Mouse (Mus musculus) erythroblast, embryonic 14.5 days (primary cell): ENCODE results near the gene Il4i1. TPM values are rescaled to one million over a fixed set of nuclear protein-coding genes. Genes with fewer than 3 reads are reported as not detected.
A peak's percentile ranks its signal among the peaks of the same experiment; 100 is the strongest.

Experiments used
- H3K27me3 ChIP-seq: 2 replicates; pipeline ENCODE4 v1.6.1; 2012; ENCODE audit warnings: inconsistent platforms; ENCODE audit not compliant: control insufficient read depth
- H3K36me3 ChIP-seq: 2 replicates; pipeline ENCODE4 v1.6.1; 2012; ENCODE audit warnings: mild to moderate bottlenecking, inconsistent platforms; ENCODE audit not compliant: control insufficient read depth
- H3K4me1 ChIP-seq: 2 replicates; pipeline ENCODE4 v1.6.1; 2012; ENCODE audit warnings: inconsistent platforms; ENCODE audit not compliant: control insufficient read depth
- H3K4me3 ChIP-seq: replicated peaks from 2 replicates; pipeline ENCODE3; 2012; ENCODE audit warnings: moderate library complexity, mild to moderate bottlenecking, inconsistent platforms
- H3K9me3 ChIP-seq: 2 replicates; pipeline ENCODE4 v1.6.1; 2012; ENCODE audit warnings: low read length, inconsistent platforms, mixed read lengths; ENCODE audit not compliant: control insufficient read depth
- GATA1 ChIP-seq: IDR thresholded peaks from 2 replicates; pipeline ENCODE4 v1.6.1; 2012; ENCODE audit warnings: low read length, inconsistent platforms, mixed read lengths
- TAL1 ChIP-seq: IDR thresholded peaks from 3 replicates; pipeline ENCODE4 v1.6.1; 2012; ENCODE audit warnings: low read length, inconsistent platforms, mixed read lengths
- polyA plus RNA-seq: library from polyadenylated mRNA; stranded (reverse); fragments of >175 nt; gene quantifications from 2 replicates; pipeline ENCODE4 v1.2.3, GENCODE M21; 2012

The Il4i1 gene
- polyA plus RNA-seq, 1 experiment, result 0.12 TPM

DNA sequence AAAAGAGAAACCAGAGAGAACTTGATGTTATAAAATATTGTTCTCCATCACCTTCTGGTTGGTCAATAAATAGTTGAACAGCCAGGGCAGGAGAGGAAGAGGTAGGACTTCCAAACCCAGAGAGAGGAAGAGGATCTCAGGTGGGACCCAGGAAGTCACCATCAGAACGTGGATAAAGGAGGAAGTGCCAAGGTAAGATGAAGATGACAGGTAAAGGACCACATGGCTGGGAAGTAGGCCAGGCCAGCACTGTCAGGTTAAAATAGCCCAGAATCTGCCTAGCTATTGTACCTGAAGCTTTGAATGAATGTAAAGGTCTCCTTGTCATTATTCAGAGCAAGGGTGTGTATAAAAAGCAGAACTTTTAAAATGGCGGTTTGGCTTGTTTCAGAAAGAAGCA, 7.3 kb upstream of the Il4i1 start:
- H3K4me1 ChIP-seq, result peaks cover 5% of the 10 kb centered on the region
- no peak for TF ChIP-seq TAL1
- no peak for TF ChIP-seq GATA1
- peaks cover 25% of the 10 kb centered on the region for H3K36me3 ChIP-seq
- no peaks in the 10 kb centered on the region for H3K9me3 ChIP-seq
- H3K4me3 ChIP-seq, result no peak overlapping the region
- H3K27me3 ChIP-seq, result peaks cover 30% of the 10 kb centered on the region

DNA sequence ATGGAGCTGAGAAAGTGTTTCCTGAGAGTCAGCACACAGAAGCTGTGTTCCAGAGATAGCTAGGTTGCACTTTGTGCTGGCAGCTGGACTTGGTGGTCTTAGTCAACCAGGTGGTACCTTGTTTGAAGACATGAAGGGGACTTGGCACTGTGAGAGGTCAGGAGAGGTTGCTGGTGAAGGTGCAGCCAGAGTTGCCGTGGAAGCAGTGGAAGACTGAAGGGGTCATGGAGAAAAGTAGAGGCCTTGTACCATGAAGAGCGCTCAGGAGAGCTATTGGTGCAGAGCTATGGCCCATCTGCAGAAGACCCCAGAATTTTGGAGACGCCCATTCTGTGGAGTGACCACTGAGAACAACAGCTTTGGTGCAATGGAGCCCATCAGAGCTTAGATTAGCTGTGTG, 6.7 kb upstream of the Il4i1 start:
- Histone ChIP-seq H3K9me3 (no peaks in the 10 kb centered on the region), H3K36me3 (peaks cover 30% of the 10 kb centered on the region), H3K27me3 (peaks cover 28% of the 10 kb centered on the region), H3K4me1 (peaks cover 10% of the 10 kb centered on the region), H3K4me3 (no peak overlapping the region)
- TF ChIP-seq TAL1, result no peak
- TF ChIP-seq GATA1, result no peak

DNA sequence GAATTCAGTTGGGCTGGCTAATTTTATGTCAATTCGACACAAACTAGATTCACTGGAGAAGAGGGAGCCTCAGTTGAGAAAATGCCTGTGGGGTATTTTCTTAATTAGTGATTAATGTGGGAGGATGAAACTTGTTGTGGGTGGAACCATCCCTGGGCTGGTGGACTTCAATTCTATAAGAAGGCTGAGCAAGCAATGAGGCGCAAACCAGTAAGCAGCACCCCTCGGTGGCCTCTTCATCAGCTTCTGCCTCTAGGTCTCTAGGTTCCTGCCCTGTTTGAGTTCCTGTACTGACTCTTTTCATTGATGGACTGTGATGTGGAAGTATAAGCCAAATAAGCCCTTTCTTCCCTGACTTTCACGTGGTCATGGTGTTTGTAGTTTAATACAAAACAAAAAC, 5.8 kb upstream of the Il4i1 start:
- Histone ChIP-seq H3K9me3 (no peaks in the 10 kb centered on the region), H3K4me1 (peaks cover 19% of the 10 kb centered on the region), H3K36me3 (peaks cover 35% of the 10 kb centered on the region), H3K27me3 (peaks cover 21% of the 10 kb centered on the region), H3K4me3 (no peak overlapping the region)
- no peak for TF ChIP-seq TAL1
- no peak for TF ChIP-seq GATA1

DNA sequence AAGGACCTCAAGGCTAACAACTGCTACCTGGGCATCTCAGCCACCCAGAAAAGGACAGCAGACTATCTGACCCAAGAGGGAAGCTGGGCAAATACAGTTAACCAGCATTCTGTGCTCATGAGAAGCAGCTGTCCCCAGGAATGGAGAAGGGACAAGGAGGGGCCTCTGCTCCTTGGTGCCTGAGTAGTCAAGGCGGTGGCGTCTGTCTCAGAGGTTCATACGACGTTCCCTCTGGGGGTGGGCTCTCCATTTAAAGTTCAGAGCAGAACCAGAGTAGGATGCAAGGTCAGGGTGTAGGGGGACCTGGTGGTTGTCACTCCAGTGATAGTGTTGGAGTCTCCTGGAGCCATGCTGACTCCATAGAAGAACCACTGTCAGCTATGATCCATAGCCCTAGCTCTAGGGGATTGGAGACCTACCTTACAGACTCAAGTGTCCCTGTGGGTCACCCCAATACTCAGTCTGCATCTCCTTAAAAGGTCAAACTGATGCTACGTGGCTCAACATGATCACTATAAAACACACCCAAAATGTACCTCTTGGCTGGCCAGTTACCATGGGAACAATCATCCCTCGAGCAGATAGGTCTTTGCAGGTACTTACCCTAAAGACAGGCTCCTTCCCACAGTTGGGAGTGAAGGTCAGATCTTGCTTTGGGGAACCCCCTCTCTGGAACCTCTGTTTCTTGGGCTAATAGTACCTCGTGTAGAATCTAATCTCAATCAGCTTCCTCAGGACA, 5.2 kb upstream of the Il4i1 start:
- Histone ChIP-seq H3K27me3 (peaks cover 15% of the 10 kb centered on the region), H3K36me3 (peaks cover 35% of the 10 kb centered on the region), H3K4me3 (no peak overlapping the region), H3K9me3 (no peaks in the 10 kb centered on the region), H3K4me1 (peaks cover 23% of the 10 kb centered on the region)
- no peak for TF ChIP-seq GATA1
- TF ChIP-seq TAL1, result no peak

DNA sequence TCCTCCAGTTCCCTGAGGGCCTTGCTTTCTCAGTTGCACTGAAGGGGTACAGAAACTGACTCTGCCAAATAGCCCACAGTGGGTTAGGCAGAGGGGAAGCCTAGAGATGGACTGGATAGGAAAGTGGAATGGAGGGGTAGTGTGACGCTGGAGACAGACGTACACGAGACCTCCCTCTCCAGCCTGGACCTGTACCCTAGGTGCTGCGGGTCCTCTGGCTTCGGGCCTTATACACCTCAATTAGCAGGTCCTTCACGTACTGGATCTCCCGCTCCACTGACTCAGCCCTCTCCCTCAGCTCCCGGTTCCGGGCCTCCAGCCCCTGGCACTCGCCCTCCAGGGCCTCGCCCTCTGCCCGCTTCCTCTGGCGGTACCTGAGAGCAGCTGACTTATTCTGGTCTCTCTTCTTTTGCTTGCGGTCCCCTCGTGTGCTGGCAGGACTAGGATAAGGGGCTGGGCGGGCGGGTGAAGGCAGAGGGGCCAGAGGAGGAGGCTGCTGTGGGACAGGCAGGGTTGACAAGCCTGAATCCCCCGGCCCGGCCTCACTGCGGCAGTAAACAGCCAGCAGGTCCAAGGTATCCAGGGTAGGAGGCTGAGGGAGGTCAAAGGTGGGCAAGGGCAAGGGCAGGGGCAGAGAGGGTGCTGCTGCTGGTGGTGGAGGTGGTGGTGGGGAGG, 3.4 kb upstream of the Il4i1 start:
- Histone ChIP-seq H3K36me3 (peaks cover 39% of the 10 kb centered on the region), H3K4me3 (no peak overlapping the region), H3K27me3 (peaks cover 6% of the 10 kb centered on the region), H3K4me1 (peaks cover 39% of the 10 kb centered on the region), H3K9me3 (no peaks in the 10 kb centered on the region)
- TF ChIP-seq GATA1 (no peak), TAL1 (no peak)

DNA sequence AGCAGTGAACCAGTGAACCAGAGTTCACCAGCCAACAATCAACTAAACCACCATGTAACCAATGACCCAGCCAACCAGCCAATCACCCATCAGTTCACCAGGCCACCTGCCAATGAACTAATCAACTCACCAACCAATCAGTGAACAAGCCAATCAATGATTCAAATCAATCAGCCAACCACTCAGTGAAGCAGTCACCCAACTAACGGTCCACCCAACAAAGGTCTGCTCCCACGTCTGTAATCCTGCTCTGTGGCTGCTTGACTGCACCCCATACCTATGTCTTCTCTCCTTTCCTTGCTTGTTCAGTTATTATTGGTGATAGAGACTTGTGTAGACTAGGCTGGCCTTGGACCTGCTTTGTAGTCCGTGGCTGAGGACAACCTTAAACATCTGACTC, 2.2 kb upstream of the Il4i1 start:
- peaks cover 51% of the 10 kb centered on the region for H3K4me1 ChIP-seq
- H3K9me3 ChIP-seq, result no peaks in the 10 kb centered on the region
- peaks cover 50% of the 10 kb centered on the region for H3K36me3 ChIP-seq
- H3K4me3 ChIP-seq, result no peak overlapping the region
- TF ChIP-seq GATA1 (no peak), TAL1 (no peak)
- peaks cover 4% of the 10 kb centered on the region for H3K27me3 ChIP-seq

DNA sequence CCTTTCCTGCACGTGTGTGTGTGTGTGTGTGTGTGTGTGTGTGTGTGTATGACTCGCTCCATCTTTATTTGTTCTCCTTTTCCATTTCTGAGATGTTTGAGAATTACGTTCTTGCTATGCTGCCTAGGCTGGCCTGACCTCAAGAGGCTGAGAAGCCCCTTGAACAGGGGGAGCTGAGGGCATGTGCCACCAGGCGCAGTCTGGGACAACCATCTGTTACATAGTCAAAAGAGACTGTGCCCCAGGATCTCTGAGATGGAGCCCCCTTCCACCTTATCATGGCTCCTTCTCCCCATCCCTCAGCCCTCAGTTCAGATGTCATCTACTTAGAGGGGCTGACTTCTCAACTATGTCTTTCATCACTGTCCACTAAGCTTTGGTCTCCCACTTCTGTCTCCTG, 1.8 kb upstream of the Il4i1 start:
- Histone ChIP-seq H3K27me3 (peaks cover 3% of the 10 kb centered on the region), H3K36me3 (peaks cover 55% of the 10 kb centered on the region), H3K4me3 (peak overlapping the region; percentile 9), H3K4me1 (peaks cover 56% of the 10 kb centered on the region), H3K9me3 (no peaks in the 10 kb centered on the region)
- TF ChIP-seq GATA1 (no peak), TAL1 (no peak)

DNA sequence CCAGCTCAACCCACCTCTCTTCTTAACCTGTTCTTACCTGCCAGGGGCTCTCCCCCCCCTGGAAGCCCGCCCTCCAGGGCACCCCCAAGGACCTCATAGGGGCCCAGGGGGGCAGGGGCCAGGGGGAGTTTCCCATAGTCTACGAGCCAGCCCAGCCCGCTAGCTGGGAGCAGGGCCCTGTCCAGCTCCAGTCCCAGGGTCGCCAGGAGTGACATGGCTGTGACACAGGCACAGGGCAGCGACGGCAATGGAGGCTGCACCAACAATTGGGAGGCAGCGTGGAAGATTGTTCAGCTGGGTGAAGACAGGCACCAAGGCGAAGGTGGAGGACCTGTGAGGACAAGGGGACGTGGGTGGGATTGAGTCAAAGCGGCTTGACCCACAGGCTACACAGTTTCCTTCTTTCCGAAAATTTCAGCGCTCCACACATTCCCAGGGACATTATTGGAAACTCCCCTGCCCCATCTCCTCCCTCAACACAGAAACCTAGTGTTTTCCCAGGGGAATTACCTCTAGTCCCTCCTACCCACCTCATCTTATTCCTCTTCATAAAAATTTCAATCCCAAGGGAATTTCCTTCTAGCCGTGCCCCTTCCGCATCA, 1.1 kb upstream of the Il4i1 start:
- Histone ChIP-seq H3K36me3 (peaks cover 61% of the 10 kb centered on the region), H3K27me3 (no peaks in the 10 kb centered on the region), H3K4me3 (peak overlapping the region; percentile 95), H3K4me1 (peaks cover 62% of the 10 kb centered on the region), H3K9me3 (no peaks in the 10 kb centered on the region)
- TF ChIP-seq GATA1 (no peak), TAL1 (no peak)

DNA sequence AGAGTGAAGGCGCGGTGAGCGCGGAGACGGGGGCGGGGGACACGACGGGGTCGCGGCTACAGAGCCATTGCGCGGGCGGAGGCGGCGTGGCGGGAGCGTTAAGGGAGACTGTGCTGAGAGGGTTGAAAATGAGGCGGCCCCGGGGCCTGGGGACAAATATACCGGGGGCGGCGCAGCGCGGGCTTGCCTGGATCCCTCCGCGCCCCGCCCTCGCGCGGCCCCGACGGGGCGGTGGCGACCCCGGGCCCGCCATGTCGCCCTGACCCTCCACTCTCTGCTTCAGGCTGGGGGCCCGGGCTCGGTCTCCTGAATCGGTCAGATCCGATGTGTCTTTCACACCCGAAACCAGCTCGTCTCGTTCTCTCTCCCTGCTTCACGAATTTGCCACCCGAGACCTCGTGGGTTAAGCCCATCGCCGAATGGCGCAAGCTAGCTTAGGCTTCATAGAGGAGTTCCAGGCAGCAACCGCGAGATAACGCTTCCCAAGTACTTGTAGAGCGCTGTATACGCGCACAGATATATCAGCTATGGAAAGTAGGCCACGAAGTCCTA, 359 bp downstream of the Il4i1 start, which contains the start of gene Atf5:
TSS of gene Atf5 (minus strand) at position 189 of the 552 bp plus-strand sequence.
- Histone ChIP-seq H3K27me3 (no peaks in the 10 kb centered on the region), H3K4me3 (peak within 1 kb of the TSS; percentile 95), H3K9me3 (no peaks in the 10 kb centered on the region), H3K4me1 (peaks cover 73% of the 10 kb centered on the region), H3K36me3 (peaks cover 69% of the 10 kb centered on the region)
- 0 out of 2 replicates have a peak, but pooled peaks have one; percentile 9 for TF ChIP-seq GATA1
- TF ChIP-seq TAL1, result no peak
